Mouse (Mus musculus): Measurements from ENCODE around the gene Elfn1. TPM values are rescaled to one million over a fixed set of nuclear protein-coding genes. Genes with fewer than 3 reads are reported as not detected.

Gene Elfn1
- total RNA-seq, 1 experiment from 2014 or later, result not detected

DNA sequence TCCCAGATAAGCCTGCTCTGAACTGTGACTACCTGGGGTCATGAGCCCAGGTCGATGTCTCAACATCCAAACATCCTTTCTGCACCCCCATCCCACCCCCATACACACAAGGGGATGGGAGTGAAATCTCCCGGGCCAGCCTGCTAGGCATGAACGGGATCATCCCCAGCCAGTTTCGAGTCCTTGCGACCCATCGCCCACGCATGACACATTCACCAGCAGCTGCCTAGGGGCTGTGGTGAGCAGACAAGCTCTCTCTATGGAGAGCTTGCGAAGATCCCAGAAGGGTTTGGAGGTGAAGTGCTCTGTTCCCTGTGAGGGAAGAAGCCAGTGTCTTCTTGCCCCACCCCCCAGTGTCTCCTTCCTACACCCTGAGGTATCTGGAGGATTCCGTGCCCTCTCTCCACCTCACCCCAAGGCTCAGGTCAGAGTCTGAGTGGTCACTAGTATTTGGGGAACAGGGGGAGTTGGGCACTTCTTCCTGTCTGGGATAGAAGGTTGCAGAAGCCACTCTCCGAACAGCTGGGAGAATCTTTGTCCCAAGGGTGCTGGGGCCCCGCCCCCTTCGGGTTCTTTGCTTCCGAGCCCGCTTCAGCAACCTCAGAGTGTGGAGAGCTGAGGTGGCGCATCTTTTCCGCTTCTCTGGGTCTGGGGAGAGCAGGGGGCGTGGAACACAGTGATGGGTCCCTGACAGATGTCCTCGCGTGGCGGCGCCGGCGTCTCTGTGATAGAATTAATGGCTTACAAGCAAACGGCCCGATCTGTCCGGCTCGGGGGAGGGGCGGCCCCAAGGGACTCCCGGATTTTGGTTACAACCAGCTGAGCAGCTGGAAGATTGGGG, 2.2 kb downstream of the Elfn1 start:
- no peak for ATAC-seq (ENCODE audit: extremely low read depth, insufficient number of reproducible peaks, low FRiP score, poor library complexity, severe bottlenecking)

DNA sequence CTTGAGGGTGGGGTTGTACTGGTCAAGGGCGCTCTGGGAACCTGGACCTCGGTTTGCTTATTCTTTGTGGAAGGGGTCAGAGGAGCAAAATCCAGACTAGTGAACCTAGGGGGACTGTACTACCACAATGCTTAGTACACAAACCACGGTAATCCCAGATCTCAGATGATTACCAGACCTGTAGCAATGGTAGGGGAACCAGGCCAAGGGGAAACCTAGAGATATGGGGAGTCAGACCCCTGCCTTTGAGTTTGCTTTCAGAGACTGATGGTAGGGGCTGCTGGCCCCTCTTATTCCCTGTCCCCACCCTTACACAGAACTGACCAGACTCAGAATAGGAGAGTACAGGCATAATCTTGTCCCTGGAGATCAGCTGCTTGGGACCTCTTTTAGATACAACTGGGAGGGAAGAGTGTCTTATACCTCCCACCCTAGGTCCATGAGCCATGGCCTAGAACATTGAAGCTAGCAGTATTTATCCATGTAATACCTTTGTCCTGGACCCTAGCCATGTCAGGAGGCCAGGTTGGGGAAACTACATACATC, 3.1 kb downstream of the Elfn1 start:
- ATAC-seq (ENCODE audit: extremely low read depth, insufficient number of reproducible peaks, low FRiP score, poor library complexity, severe bottlenecking), result no peak

DNA sequence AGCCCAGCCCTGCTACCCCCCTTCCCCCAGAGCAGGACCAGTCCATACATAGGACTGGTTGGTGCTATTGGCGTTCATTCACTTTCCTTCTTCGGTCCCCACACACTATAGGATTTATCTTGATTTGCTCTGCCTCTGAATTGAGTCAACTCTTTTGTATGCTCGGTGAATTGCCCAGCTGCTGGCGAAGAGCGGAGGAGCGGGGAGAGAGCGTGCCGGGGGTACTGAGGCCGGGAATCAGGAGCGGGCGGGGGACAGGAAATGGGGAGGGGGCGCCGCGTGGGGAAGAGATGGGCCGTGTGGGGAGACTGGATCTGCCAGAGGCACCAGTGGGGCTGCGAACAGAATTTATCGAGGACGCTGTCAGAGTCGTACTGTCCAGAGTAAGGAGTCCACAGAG, 3.8 kb downstream of the Elfn1 start:
- no peak for ATAC-seq (ENCODE audit: extremely low read depth, insufficient number of reproducible peaks, low FRiP score, poor library complexity, severe bottlenecking)

DNA sequence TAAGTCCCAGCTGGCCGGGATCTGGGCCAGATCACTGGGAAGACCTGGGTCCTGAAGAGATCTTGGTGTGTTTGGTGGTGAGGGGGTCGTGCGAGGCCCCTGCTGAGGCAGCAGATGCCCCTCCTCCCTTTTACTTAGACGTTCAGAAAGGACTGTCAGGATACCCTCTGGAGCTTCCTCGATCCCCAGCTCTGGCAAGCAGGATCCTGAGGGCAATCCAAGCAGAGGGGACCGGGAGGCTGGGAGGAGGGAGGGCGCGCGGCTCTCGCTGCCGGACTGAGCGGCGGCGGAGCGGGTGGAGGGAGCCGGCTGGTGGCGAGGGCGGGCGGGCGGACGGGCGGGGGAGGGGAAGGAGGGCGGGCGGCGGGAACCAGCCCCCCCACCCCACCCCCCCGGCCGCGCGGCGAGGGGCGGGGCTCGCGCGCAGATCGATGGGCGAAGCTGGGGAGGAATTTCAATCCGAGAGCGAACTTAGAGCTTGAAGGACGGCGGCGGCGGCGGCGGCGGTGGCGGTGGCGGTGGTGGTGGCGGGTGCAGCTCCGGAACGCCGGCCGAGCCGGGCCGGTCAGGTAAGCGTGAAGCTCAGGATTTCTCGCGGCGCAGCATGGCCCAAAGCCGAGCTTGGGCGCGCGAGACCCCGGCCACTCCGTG, 4.5 kb downstream of the Elfn1 start:
- ATAC-seq (ENCODE audit: extremely low read depth, insufficient number of reproducible peaks, low FRiP score, poor library complexity, severe bottlenecking), result no peak

DNA sequence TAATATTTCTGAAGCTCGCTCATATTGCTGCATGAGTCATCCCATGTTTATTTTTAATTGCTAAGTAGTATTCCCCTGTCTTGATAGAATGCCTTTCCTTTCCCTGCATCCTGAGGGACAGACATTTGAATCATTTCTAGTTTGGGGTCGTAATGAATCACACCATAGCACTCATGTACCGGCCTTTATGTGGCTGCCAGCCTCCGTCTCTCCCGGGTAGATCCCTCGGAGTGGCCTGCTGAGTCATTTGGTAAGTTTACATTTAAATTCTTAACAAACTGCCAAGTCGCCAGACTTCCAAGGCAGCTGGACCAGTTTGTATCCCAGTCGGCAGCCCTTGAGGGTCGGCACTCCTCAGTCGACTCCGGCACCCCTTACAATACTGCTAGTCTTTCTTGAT, 13.9 kb downstream of the Elfn1 start:
- ATAC-seq (ENCODE audit: extremely low read depth, insufficient number of reproducible peaks, low FRiP score, poor library complexity, severe bottlenecking), result no peak

DNA sequence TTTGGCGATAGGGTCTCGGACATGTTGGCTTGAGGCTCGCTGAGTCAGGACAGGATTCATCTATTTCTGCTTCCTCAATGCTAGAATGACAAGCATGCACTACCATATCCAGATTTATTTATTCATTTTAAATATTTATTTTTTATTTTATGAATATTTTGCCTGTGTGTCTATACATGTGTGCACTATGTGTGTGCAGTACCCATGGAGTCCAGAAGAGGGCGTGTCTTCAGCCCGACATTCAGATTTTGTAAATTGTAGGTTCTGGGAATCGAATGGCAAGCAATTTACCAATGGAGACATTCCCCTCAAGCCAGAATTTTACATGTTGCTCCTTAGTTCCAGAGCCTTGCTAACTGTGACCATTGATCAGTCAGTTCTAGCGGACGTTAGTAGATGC, 16.1 kb downstream of the Elfn1 start:
- ATAC-seq (ENCODE audit: extremely low read depth, insufficient number of reproducible peaks, low FRiP score, poor library complexity, severe bottlenecking), result no peak

DNA sequence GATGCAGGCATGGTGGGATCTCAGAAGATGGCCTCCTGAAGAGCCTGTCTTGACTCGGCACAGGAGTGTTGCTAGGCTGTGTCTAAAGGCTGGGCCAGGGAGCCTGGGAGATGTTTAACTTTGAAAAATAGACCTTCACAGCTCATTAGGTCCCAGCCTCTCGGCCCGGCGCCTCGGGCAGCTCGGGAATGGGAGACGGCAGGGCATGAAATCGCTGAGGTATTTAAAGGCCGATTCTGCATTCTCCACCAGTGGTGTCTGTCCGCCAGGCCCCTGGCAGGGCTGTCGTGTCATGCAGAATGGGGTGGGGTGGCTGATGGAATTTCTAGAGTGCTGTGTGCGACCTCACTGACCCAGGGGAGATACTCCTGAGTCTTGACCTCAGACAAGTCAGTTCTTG, 22.4 kb downstream of the Elfn1 start:
- no peak for ATAC-seq (ENCODE audit: extremely low read depth, insufficient number of reproducible peaks, low FRiP score, poor library complexity, severe bottlenecking)

DNA sequence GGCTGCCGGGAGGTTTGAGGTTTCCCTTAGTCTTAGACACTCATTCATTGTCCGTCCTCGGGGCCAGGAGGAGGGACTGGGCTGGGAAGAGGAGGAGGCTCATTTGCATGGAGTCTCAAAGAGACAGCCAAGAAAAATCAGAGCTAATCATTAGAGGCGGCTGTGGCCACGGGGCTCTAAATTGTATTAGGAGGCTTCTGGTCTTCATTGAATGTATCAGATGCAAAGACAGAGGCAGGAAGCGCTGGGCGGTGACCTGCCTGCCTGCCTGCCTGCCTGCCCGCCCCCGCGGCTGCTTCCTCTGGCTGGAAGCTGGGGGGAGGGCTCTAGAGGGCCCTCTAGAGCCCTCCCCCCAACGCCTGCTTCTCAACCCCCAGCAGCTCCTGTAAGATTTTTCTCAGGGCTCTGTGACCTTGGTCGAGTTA, 23.2 kb downstream of the Elfn1 start:
- no peak for ATAC-seq (ENCODE audit: extremely low read depth, insufficient number of reproducible peaks, low FRiP score, poor library complexity, severe bottlenecking)

DNA sequence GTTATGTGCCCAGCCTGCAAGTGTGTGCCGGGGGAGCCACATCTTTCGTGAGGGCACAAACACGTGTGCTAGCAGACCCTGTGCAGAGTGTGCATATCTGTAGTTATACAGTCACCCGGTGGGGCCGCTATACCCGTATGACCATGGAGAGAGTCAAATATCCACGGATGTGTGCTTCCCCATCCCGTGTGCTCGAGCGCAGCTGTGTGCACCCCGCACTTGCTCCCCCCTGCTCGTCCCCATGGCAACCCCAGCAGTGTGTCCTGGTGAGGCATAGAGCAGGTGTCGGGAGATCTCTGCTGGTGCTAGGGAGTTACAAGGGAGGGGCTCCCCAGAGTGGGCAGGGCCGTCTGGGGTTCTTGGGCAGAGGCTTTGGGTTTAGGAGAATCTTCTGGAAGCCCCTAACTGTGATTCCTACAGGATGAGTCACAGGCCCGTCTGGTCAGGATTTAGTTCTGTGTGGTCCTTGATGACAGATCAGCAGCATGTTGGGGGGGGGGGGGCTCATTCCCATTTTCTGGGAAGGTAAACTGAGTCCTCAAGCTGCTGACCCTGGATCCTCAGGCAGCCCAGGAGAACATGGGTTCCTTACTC, 24.3 kb downstream of the Elfn1 start:
- no peak for ATAC-seq (ENCODE audit: extremely low read depth, insufficient number of reproducible peaks, low FRiP score, poor library complexity, severe bottlenecking)

DNA sequence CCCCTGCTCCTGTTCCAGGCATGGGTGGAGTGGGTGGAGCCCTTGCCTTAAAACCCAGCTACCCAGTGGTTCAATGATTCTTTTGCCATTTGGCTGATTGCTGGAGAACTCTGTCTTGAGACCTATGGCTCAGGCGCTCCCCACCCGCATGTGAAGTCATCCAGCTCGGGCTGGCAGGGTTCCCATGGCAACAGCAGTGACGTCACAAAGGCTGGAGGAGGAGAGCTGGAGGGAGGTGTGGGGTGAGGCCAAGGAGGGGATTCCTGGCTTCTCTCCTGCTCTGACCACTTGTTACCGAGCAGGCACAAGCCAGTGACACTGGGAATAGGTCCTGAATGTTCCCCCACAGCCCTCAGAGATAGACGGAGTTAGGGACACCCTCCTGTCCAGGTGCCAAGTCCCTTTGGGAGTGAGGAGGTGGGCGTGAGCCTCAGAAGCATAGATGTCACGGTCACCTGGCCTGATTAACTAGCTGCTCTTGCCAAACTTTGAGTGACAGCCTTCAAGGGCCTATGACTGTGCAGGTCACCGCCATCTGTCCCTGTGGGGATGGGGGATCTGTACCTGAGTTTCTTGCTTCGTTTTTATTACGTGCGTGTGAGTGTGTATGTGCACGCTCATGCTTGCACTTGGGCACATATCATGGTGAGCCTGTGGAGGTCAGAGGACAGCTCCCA, 25.0 kb downstream of the Elfn1 start:
- ATAC-seq (ENCODE audit: extremely low read depth, insufficient number of reproducible peaks, low FRiP score, poor library complexity, severe bottlenecking), result no peak

DNA sequence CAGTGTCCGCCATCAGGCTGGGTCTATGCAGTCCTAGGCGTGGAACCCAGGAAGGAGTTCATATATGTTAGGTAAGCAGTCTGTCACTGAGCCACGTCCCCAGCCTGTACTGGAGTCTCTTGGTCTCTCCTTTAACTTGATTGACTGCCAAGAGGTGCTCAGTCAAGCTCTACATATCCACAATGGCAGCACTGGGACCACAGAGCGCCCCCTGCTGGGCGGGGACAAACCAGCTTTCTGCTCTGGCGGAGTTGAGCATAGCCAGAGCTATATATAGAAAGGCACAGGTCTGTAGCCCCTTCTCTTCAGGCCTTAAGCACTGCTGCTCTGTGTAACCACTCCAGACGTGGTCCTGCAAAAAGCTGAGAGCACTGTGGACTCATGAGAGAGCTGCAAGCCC, 25.7 kb downstream of the Elfn1 start:
- ATAC-seq (ENCODE audit: extremely low read depth, insufficient number of reproducible peaks, low FRiP score, poor library complexity, severe bottlenecking), result no peak

DNA sequence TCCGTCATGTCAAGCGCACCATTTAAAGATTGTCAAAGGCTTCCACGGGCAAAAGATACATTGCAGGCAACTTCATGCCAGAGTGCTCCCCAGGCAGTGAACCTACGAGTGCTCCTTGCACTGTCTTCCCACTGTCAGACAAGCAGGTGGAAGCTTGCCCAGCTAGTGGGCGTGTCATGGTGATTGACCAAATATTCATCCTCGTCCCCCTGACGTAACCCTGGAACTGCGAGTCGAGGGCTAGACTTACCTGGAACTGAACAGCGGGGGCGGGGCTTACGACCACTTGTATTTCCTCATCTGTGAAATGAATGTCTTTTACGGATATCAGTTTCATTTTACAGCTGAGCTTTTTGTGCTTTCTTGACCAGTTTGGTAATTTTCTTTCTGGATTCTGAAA, 28.7 kb downstream of the Elfn1 start:
- ATAC-seq (ENCODE audit: extremely low read depth, insufficient number of reproducible peaks, low FRiP score, poor library complexity, severe bottlenecking), result no peak

DNA sequence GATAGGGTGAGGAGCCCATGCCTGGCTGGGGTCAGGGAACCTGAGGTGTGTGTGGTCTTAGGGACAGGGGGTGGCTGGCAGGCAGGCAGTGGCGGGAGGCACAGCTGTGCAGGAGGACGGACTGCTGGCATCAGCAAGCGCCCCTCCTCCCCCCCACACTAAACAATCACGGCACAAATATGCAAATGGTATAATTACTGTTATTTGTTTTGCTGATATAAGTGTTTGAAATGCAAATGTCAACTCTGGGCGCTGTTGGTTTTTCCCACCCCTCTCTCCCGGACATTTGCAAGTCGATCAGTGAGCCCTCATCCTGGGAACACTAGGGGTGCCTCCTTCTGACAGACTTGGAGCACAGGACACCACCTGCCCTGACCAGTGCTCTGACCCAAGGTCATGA, 37.0 kb downstream of the Elfn1 start:
- ATAC-seq (ENCODE audit: extremely low read depth, insufficient number of reproducible peaks, low FRiP score, poor library complexity, severe bottlenecking), result no peak

DNA sequence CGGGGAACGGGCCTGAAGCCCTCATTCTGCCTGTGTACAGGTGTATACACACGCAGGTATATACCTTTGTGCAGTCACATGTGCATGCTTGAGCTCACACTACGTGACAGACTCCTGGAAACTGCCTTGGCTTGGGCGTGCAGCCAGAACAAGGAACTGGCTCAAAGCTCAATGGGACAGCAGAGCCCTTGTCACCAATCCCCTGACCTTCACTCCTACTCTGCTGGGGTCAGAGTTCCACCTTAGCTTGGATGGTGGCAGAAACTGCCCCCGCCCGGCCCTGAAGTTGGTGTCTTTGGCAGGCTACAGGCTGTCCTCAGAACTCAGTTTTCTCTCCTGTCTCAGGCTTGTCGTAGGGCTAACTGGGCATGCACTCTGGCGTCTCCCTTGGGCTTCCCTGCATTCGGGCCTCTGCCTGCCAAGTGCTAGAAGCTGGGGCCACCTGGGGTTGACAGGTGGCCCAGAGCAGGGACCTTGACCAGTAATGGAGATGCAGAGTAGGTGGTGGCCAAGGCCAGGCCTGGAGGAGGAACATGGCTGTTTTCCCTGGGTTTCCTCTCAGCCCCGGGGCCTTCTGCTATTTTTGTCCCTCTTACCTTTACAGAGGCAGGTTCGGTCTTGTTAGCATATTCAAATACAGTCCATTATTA, 38.1 kb downstream of the Elfn1 start:
- no peak for ATAC-seq (ENCODE audit: extremely low read depth, insufficient number of reproducible peaks, low FRiP score, poor library complexity, severe bottlenecking)

DNA sequence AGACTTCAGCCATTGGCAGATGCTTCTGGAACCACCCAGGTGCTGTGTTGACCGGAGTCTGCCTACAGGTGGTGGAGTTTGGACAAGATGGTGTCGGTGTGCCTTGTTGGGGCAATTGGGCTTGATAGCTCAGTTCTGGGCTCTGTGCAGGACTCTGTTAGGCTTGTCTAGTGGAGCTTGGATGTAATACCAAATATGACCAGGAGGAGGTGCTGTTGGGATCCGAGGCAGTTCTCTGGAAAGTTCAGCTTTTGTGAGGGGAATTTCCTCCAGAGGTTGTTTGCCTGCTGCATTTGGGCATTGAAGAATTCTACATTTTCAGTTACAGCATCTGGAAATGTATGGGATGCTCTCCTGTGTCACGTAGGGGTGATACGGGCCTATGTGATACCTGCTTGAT, 39.7 kb downstream of the Elfn1 start:
- no peak for ATAC-seq (ENCODE audit: extremely low read depth, insufficient number of reproducible peaks, low FRiP score, poor library complexity, severe bottlenecking)

DNA sequence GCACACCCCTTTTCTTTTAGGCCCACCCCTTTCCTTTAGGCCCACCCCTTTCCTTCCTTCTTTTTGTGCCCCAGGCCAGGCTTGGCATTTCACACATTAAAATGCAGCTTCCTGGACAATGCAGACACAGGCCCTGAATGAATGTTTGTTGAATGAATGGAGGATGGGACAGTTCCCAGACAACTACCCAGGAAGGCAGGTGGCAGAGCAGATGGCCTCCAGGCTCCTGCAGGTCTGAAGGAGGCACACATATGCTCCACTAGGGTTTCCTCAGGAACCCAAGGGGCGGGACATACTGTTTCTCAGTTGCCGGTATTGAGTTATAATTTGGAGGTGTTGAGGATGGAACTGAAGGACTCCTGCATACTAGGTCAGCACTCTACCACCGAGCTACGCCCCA, 40.8 kb downstream of the Elfn1 start:
- ATAC-seq (ENCODE audit: extremely low read depth, insufficient number of reproducible peaks, low FRiP score, poor library complexity, severe bottlenecking), result no peak

DNA sequence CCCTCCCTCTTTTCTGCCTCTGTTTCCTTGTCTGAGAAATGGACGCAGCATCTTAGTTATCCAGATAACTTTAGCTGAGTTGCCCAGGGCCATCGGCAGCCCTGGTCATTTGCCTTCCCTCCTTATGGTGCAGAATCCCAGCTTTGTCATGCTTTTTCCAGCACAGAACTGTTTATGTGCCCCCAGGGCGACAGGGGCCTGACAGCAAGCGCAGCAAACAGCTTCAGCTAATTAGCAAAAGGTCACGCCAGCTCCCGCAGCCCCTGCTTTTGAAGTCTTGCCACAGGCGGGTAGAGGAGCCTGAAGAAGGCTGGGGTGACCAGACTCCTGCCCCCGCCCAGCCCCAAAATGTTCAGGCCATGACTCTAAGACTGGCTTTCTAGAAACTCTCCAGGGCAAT, 41.6 kb downstream of the Elfn1 start:
- ATAC-seq (ENCODE audit: extremely low read depth, insufficient number of reproducible peaks, low FRiP score, poor library complexity, severe bottlenecking), result no peak

DNA sequence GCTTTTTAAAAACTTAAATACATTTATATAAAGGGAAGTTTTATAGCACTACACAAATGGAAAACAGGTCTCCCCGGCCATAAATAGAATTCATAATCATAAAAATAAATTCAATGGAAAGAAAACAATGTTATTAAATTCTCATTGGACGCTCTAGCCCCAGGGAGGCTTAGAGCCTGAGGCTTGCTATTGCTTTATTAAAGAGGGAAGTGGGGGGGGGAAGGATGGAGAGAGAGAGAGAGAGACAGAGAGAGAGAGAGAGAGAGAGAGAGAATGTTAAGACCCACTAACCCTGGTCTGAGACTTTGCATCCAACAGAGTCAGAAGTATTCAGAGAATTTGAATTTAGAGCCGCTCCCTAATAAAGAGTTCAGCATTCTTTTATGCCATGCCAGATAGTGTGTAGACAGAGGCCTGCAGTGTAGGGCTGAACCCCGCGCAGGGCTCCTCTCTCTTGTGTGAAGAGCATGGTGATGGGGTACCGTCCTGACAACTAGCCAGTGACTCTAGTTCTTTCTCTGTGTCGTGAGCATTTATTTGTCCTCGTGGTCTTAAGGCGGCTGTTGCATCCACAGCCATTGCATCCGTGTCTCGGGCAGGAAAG, 42.3 kb downstream of the Elfn1 start:
- no peak for ATAC-seq (ENCODE audit: extremely low read depth, insufficient number of reproducible peaks, low FRiP score, poor library complexity, severe bottlenecking)

DNA sequence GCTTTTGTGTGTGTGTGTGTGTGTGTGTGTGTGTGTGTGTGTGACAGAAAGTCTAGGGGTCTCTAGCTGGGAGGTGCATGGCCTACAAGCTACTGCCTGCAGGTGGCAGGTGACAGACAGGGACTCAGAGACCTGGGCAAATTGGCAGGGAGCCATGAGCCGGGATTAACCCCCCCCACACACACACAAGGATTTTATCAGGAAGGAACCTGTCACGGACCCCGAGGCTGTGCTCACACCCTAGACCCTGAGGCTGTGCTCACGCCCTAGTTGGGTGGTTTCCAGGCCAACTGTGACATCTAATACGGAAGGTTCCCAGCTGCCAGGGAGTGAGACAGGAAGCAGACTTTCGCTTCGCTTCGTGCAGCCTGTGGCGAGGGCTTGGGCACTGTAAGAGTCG, 49.1 kb downstream of the Elfn1 start:
- ATAC-seq (ENCODE audit: extremely low read depth, insufficient number of reproducible peaks, low FRiP score, poor library complexity, severe bottlenecking), result no peak

All from neutrophil, adult 5-6 weeks (primary cell).